Mouse (Mus musculus): ENCODE results near the gene Ispd. TPM values are rescaled to one million over a fixed set of nuclear protein-coding genes. Genes with fewer than 3 reads are reported as not detected.

Ispd gene
- polyA plus RNA-seq, 1 experiment, result not detected

GRCm38 (mm10) chr12:36380254-36380653 lies 996 bp upstream of the Ispd start:
- H3K4me3 ChIP-seq (ENCODE audit: insufficient read depth, low read depth, low read length), result no peak overlapping the region
- 0 out of 2 replicates have a peak, but pooled peaks cover 3% of the 10 kb centered on the region for H3K4me1 ChIP-seq (ENCODE audit: control insufficient read depth, insufficient read depth, low read length)
- no peak overlapping the region for H3K27ac ChIP-seq (ENCODE audit: insufficient read depth, low read depth, low read length)
- no peak for TF ChIP-seq POLR2A (IDR thresholded peaks at IDR 0.05; ENCODE audit: insufficient read depth, low read depth, low read length)
- no peak for TF ChIP-seq CTCF (IDR thresholded peaks at IDR 0.05; ENCODE audit: insufficient read depth, low read depth, low read length)
- 51% methylated on average over 3 of the region's 3 CpGs for WGBS

GRCm38 (mm10) chr12:36380806-36381205 lies 444 bp upstream of the Ispd start:
- Histone ChIP-seq H3K27ac (ENCODE audit: insufficient read depth, low read depth, low read length) (no peak overlapping the region), H3K4me3 (ENCODE audit: insufficient read depth, low read depth, low read length) (no peak overlapping the region), H3K4me1 (ENCODE audit: control insufficient read depth, insufficient read depth, low read length) (0 out of 2 replicates have a peak, but pooled peaks cover 3% of the 10 kb centered on the region)
- WGBS, result 73% methylated on average over 5 of the region's 5 CpGs
- TF ChIP-seq POLR2A (IDR thresholded peaks at IDR 0.05; ENCODE audit: insufficient read depth, low read depth, low read length) (no peak), CTCF (IDR thresholded peaks at IDR 0.05; ENCODE audit: insufficient read depth, low read depth, low read length) (no peak)

GRCm38 (mm10) chr12:36385386-36385785 lies 4.1 kb downstream of the Ispd start:
- no peak for TF ChIP-seq POLR2A (IDR thresholded peaks at IDR 0.05; ENCODE audit: insufficient read depth, low read depth, low read length)
- no peak for TF ChIP-seq CTCF (IDR thresholded peaks at IDR 0.05; ENCODE audit: insufficient read depth, low read depth, low read length)
- Histone ChIP-seq H3K4me1 (ENCODE audit: control insufficient read depth, insufficient read depth, low read length) (0 out of 2 replicates have a peak, but pooled peaks cover 3% of the 10 kb centered on the region), H3K4me3 (ENCODE audit: insufficient read depth, low read depth, low read length) (no peak overlapping the region), H3K27ac (ENCODE audit: insufficient read depth, low read depth, low read length) (no peak overlapping the region)
- 62% methylated on average over 6 of the region's 6 CpGs for WGBS

GRCm38 (mm10) chr12:36386991-36387390 lies 5.7 kb downstream of the Ispd start:
- Histone ChIP-seq H3K27ac (ENCODE audit: insufficient read depth, low read depth, low read length) (no peak overlapping the region), H3K4me3 (ENCODE audit: insufficient read depth, low read depth, low read length) (no peak overlapping the region), H3K4me1 (ENCODE audit: control insufficient read depth, insufficient read depth, low read length) (no peaks in the 10 kb centered on the region)
- WGBS, result 95% methylated on average over 4 of the region's 4 CpGs
- TF ChIP-seq CTCF (IDR thresholded peaks at IDR 0.05; ENCODE audit: insufficient read depth, low read depth, low read length) (no peak), POLR2A (IDR thresholded peaks at IDR 0.05; ENCODE audit: insufficient read depth, low read depth, low read length) (no peak)

- TF ChIP-seq POLR2A (IDR thresholded peaks at IDR 0.05; ENCODE audit: insufficient read depth, low read depth, low read length) (no peak), CTCF (IDR thresholded peaks at IDR 0.05; ENCODE audit: insufficient read depth, low read depth, low read length) (no peak)
- Histone ChIP-seq H3K27ac (ENCODE audit: insufficient read depth, low read depth, low read length) (no peak overlapping the region), H3K4me1 (ENCODE audit: control insufficient read depth, insufficient read depth, low read length) (no peaks in the 10 kb centered on the region), H3K4me3 (ENCODE audit: insufficient read depth, low read depth, low read length) (no peak overlapping the region)
- WGBS, result 83% methylated on average over 2 of the region's 2 CpGs
Measured at GRCm38 (mm10) chr12:36395115-36395514, 13.9 kb downstream of the Ispd start.

- Histone ChIP-seq H3K4me3 (ENCODE audit: insufficient read depth, low read depth, low read length) (no peak overlapping the region), H3K27ac (ENCODE audit: insufficient read depth, low read depth, low read length) (no peak overlapping the region), H3K4me1 (ENCODE audit: control insufficient read depth, insufficient read depth, low read length) (no peaks in the 10 kb centered on the region)
- TF ChIP-seq POLR2A (IDR thresholded peaks at IDR 0.05; ENCODE audit: insufficient read depth, low read depth, low read length), result no peak
- no peak for TF ChIP-seq CTCF (IDR thresholded peaks at IDR 0.05; ENCODE audit: insufficient read depth, low read depth, low read length)
- 80% methylated on average over 10 of the region's 10 CpGs for WGBS
Measured at GRCm38 (mm10) chr12:36423677-36424076, 42.4 kb downstream of the Ispd start.

GRCm38 (mm10) chr12:36425258-36425657 lies 44.0 kb downstream of the Ispd start:
- no peak overlapping the region for H3K4me3 ChIP-seq (ENCODE audit: insufficient read depth, low read depth, low read length)
- TF ChIP-seq POLR2A (IDR thresholded peaks at IDR 0.05; ENCODE audit: insufficient read depth, low read depth, low read length) (no peak), CTCF (IDR thresholded peaks at IDR 0.05; ENCODE audit: insufficient read depth, low read depth, low read length) (no peak)
- no peaks in the 10 kb centered on the region for H3K4me1 ChIP-seq (ENCODE audit: control insufficient read depth, insufficient read depth, low read length)
- 74% methylated on average over 7 of the region's 7 CpGs for WGBS
- H3K27ac ChIP-seq (ENCODE audit: insufficient read depth, low read depth, low read length), result no peak overlapping the region

GRCm38 (mm10) chr12:36426163-36427045 lies 45.2 kb downstream of the Ispd start:
- Histone ChIP-seq H3K27ac (ENCODE audit: insufficient read depth, low read depth, low read length) (no peak overlapping the region), H3K4me3 (ENCODE audit: insufficient read depth, low read depth, low read length) (no peak overlapping the region), H3K4me1 (ENCODE audit: control insufficient read depth, insufficient read depth, low read length) (no peaks in the 10 kb centered on the region)
- TF ChIP-seq POLR2A (IDR thresholded peaks at IDR 0.05; ENCODE audit: insufficient read depth, low read depth, low read length) (no peak), CTCF (IDR thresholded peaks at IDR 0.05; ENCODE audit: insufficient read depth, low read depth, low read length) (no peak)
- WGBS, result 85% methylated on average over 15 of the region's 15 CpGs

GRCm38 (mm10) chr12:36436956-36437355 lies 55.7 kb downstream of the Ispd start:
- no peaks in the 10 kb centered on the region for H3K4me1 ChIP-seq (ENCODE audit: control insufficient read depth, insufficient read depth, low read length)
- WGBS, result 91% methylated on average over 5 of the region's 5 CpGs
- no peak overlapping the region for H3K27ac ChIP-seq (ENCODE audit: insufficient read depth, low read depth, low read length)
- no peak for TF ChIP-seq POLR2A (IDR thresholded peaks at IDR 0.05; ENCODE audit: insufficient read depth, low read depth, low read length)
- no peak overlapping the region for H3K4me3 ChIP-seq (ENCODE audit: insufficient read depth, low read depth, low read length)

Data from olfactory bulb, adult 2 months (tissue).